Mouse (Mus musculus) ES-E14 (cell line): ENCODE results near the gene Top3a. TPM values are rescaled to one million over a fixed set of nuclear protein-coding genes. Genes with fewer than 3 reads are reported as not detected.
A peak's percentile ranks its signal among the peaks of the same experiment; 100 is the strongest.

Experiments
- DNase-seq: peaks from one replicate; pipeline ENCODE4 v3.0.0-alpha.2; 2013; ENCODE audit warnings: low read depth, low spot score
- H3K27ac ChIP-seq: 2 replicates; pipeline ENCODE4 v1.5.1; 2012; ENCODE audit warnings: low read depth, mild to moderate bottlenecking, low read length, moderate library complexity, mixed read lengths; ENCODE audit not compliant: poor library complexity, insufficient read depth, severe bottlenecking
- H3K36me3 ChIP-seq: 2 replicates; pipeline ENCODE4 v1.6.1; 2012; ENCODE audit warnings: mild to moderate bottlenecking, low read length, moderate library complexity, mixed read lengths; ENCODE audit not compliant: control insufficient read depth, poor library complexity, insufficient read depth, severe bottlenecking
- H3K4me1 ChIP-seq, 2 experiments: fragments of 150-350 bp in 1 of 2; sonication (generic) in 1 of 2; 2 replicates each; pipeline ENCODE4 v1.6.1; 2012; ENCODE audit warnings: low read length in 2 of 2, mild to moderate bottlenecking in 1 of 2, mixed read lengths in 1 of 2; ENCODE audit not compliant: control insufficient read depth in 2 of 2, insufficient read depth in 2 of 2, poor library complexity in 1 of 2
- H3K4me3 ChIP-seq, 2 experiments: fragments of 150-350 bp in 1 of 2; sonication (generic) in 1 of 2; 2 replicates each; pipeline ENCODE4 v1.5.1; 2012; ENCODE audit warnings: low read length in 2 of 2, low read depth in 1 of 2, mild to moderate bottlenecking in 1 of 2, mixed read lengths in 1 of 2; ENCODE audit not compliant: insufficient read depth in 1 of 2, poor library complexity in 1 of 2, severe bottlenecking in 1 of 2
- H3K9ac ChIP-seq: 2 replicates; pipeline ENCODE4 v1.6.1; 2012; ENCODE audit warnings: low read depth, mild to moderate bottlenecking, low read length, mixed read lengths; ENCODE audit not compliant: poor library complexity, insufficient read depth, severe bottlenecking
- H3K9me3 ChIP-seq: fragments of 150-350 bp; sonication (generic); 2 replicates; pipeline ENCODE4 v1.6.1; 2012; ENCODE audit warnings: low read depth, mild to moderate bottlenecking, low read length; ENCODE audit not compliant: control insufficient read depth, insufficient read depth
- CHD2 ChIP-seq: IDR thresholded peaks from 2 replicates; pipeline ENCODE4 v1.6.1; 2014; ENCODE audit warnings: mild to moderate bottlenecking, low read depth, low read length, inconsistent platforms
- HCFC1 ChIP-seq: IDR thresholded peaks from 2 replicates; pipeline ENCODE4 v1.6.1; 2012; ENCODE audit warnings: low read length, inconsistent platforms, borderline replicate concordance; ENCODE audit not compliant: insufficient read depth
- MAFK ChIP-seq: IDR thresholded peaks from 2 replicates; pipeline ENCODE4 v1.6.1; 2014; ENCODE audit warnings: mild to moderate bottlenecking, low read depth, low read length, inconsistent platforms; ENCODE audit not compliant: insufficient read depth
- ZC3H11A ChIP-seq: IDR thresholded peaks from 2 replicates; pipeline ENCODE4 v1.6.1; 2012; ENCODE audit warnings: low read depth, mild to moderate bottlenecking, inconsistent platforms, low read length, borderline replicate concordance
- ZNF384 ChIP-seq: IDR thresholded peaks from 2 replicates; pipeline ENCODE4 v1.6.1; 2012; ENCODE audit warnings: low read depth, low read length, inconsistent platforms
- in situ Hi-C, 2 experiments: fragments of 600-800 bp; cut with MboI; formaldehyde crosslinking; loops; one replicate each; pipeline ENCODE4 v1.15.1; 2025; ENCODE audit warnings: low sequenced_read_pairs in 2 of 2, inconsistent platforms in 1 of 2; ENCODE audit not compliant: unreplicated experiment in 2 of 2
- total RNA-seq: library from RNA; depleted of rRNA; stranded (reverse); fragments of 300-350 nt; gene quantifications from 2 replicates; pipeline ENCODE4 v1.2.3, GENCODE M21; 2012

Top3a gene
- total RNA-seq, 1 experiment = 20.0 TPM

DNA sequence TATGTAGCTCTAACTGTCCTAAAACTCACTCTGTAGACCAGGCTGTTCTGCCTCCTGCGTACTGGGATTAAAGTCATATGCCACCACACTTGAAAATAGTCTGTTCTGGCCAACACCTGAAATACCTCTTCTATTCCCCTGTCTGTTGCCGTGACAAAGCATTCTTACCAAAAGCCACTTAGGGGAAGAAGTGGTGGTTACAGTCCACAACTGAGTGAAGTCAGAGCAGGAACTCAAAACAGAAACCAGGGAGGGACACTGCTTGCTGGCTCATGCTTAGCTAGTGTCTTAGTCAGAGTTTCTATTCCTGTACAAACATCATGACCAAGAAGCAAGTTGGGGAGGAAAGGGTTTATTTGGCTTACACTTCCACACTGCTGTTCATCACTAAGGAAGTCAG is 7.8 kb downstream of the Top3a start:
- Histone ChIP-seq H3K9ac (no peak overlapping the region), H3K9me3 (no peaks in the 10 kb centered on the region), H3K27ac (no peak overlapping the region), H3K4me1 (no peaks in the 10 kb centered on the region), H3K36me3 (no peaks in the 10 kb centered on the region), H3K4me3 (no peak overlapping the region)
- TF ChIP-seq ZNF384 (no peak), ZC3H11A (no peak), HCFC1 (no peak), CHD2 (no peak), MAFK (no peak)
- no peak for DNase-seq
- in situ Hi-C loops = no loop called here

GRCm38 (mm10) chr11:60766969-60767368 is 10.2 kb downstream of the Top3a start:
- no peak for TF ChIP-seq HCFC1
- TF ChIP-seq ZNF384 = no peak
- TF ChIP-seq MAFK = no peak
- TF ChIP-seq CHD2 = no peak
- TF ChIP-seq ZC3H11A = no peak
- no peaks in the 10 kb centered on the region for H3K9me3 ChIP-seq
- H3K4me1 ChIP-seq = no peaks in the 10 kb centered on the region
- no peak overlapping the region for H3K9ac ChIP-seq
- no peak overlapping the region for H3K27ac ChIP-seq
- no peaks in the 10 kb centered on the region for H3K36me3 ChIP-seq
- H3K4me3 ChIP-seq = no peak overlapping the region
- in situ Hi-C loops = no loop called here
- no peak for DNase-seq

GRCm38 (mm10) chr11:60761681-60762080 is 15.5 kb downstream of the Top3a start:
- in situ Hi-C loops = no loop called here
- H3K36me3 ChIP-seq = peaks cover 7% of the 10 kb centered on the region
- no peaks in the 10 kb centered on the region for H3K4me1 ChIP-seq
- TF ChIP-seq ZC3H11A (no peak), MAFK (no peak), CHD2 (no peak), ZNF384 (no peak), HCFC1 (no peak)
- no peaks in the 10 kb centered on the region for H3K9me3 ChIP-seq
- DNase-seq = no peak
- H3K4me3 ChIP-seq = no peak overlapping the region
- no peak overlapping the region for H3K27ac ChIP-seq
- H3K9ac ChIP-seq = no peak overlapping the region

DNA sequence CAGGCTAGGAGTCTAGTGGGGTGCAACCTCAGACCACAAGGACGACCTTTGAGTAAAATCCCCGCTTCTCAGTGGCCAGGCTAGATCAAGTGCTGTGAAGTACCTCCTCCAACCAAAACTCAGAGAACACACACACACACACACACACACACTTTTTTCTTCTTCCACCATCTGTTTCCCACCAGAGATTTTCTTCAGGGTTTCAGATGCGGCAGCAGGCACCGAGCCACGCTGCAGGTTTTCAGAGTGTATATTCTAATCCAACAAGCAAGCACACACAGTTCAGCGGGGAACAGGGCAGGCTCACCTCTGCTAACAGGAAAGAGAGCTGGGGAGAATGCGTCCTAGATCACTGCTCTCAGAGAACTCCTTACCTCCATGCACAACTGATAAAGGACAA is 21.6 kb downstream of the Top3a start:
- Histone ChIP-seq H3K36me3 (peaks cover 34% of the 10 kb centered on the region), H3K9me3 (no peaks in the 10 kb centered on the region), H3K9ac (no peak overlapping the region), H3K27ac (no peak overlapping the region), H3K4me3 (no peak overlapping the region), H3K4me1 (no peaks in the 10 kb centered on the region)
- in situ Hi-C loops = no loop called here
- DNase-seq = no peak
- TF ChIP-seq HCFC1 (no peak), CHD2 (no peak), MAFK (no peak), ZNF384 (no peak)

- H3K4me1 ChIP-seq = peaks cover 2 to 6% of the 10 kb centered on the region in 2 experiments; a peak in 3 of 4 replicates
- in situ Hi-C loops = no loop called here
- H3K4me3 ChIP-seq = no peak overlapping the region
- no peaks in the 10 kb centered on the region for H3K9me3 ChIP-seq
- no peak overlapping the region for H3K9ac ChIP-seq
- no peak for TF ChIP-seq MAFK
- TF ChIP-seq HCFC1 = no peak
- no peak for TF ChIP-seq ZC3H11A
- TF ChIP-seq CHD2 = no peak
- peak overlapping the region; percentile 48; the same call in 1 of the 2 replicates for H3K27ac ChIP-seq
- peaks cover 22% of the 10 kb centered on the region for H3K36me3 ChIP-seq
- peak; percentile 65 for DNase-seq
Measured at GRCm38 (mm10) chr11:60740321-60740720, 36.8 kb downstream of the Top3a start.
